Mouse (Mus musculus): ENCODE data around the gene Crybb3.

Crybb3 gene

DNA sequence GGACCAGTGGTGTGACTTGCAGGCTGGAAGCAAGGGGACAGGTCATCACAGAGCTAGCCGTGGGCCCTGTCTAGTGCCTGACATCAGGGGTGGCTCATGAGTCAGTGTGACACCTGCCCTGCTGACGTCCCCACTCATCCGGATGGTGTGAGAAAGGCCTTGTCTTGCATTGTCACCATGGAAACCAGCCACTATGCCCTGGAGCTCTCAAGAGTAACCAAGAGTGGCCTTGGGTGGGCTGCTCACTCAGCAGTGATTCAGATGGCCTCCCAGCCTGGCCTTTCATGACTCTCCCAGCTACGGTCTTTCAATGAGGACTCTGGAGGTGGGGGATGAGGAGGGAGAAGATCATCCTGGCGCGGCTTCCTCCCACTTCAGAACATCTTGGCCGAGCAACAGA, 21.1 kb upstream of the Crybb3 start:
- DNase-seq (ENCODE audit: low spot score), result no peak

DNA sequence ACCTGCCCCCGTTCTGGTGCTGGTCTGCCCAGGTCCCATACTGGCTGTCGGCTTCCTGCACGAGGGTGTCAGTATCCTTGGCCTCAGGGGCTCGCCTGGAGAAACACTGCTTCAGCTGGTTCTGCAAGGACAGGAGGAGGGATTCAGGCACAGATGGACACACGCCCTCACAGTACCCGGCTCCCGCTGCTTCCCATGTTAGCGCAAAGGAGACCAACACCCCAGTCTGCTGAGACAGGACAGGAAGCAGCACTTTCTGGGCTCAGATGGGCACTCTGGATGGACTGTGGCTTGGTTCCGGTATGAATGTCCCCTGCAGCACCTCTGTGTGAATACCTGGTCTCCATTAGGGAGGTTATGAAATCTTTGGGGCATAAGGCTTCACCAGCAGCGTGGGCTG, 20.1 kb upstream of the Crybb3 start:
- DNase-seq (ENCODE audit: low spot score), result no peak

- DNase-seq (ENCODE audit: low spot score), result no peak
Observed at GRCm38 (mm10) chr5:113100422-113100821, 19.0 kb upstream of the Crybb3 start.

- DNase-seq (ENCODE audit: low spot score), result peak; percentile 96
Observed at GRCm38 (mm10) chr5:113099546-113099945, 18.2 kb upstream of the Crybb3 start.

DNA sequence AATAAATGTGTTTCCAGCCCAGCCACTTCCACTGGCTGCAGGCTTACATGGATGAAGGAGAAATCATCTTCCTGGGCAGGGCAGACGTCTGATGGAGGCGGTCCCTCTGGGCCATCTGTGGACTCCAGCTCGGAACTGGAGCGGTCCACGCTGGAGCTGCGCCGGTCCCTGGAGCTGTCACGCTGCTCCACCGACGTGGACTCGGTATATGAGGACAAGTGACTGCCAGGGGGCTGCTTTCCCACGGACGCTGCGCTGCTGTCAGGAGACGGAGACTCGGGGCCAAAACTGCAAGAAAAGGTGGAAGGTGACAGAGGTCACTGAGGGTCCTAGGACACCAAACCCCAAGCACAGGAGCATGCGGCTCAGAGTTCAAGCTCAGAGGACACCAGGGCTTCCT, 16.2 kb upstream of the Crybb3 start:
- DNase-seq (ENCODE audit: low spot score), result no peak

GRCm38 (mm10) chr5:113095456-113095855, 14.1 kb upstream of the Crybb3 start:
- no peak for DNase-seq (ENCODE audit: low spot score)

- no peak for DNase-seq (ENCODE audit: low spot score)
Observed at GRCm38 (mm10) chr5:113092406-113092805, 11.0 kb upstream of the Crybb3 start.

- peak; percentile 78 for DNase-seq (ENCODE audit: low spot score)
Observed at GRCm38 (mm10) chr5:113091162-113091561, 9.8 kb upstream of the Crybb3 start.

DNA sequence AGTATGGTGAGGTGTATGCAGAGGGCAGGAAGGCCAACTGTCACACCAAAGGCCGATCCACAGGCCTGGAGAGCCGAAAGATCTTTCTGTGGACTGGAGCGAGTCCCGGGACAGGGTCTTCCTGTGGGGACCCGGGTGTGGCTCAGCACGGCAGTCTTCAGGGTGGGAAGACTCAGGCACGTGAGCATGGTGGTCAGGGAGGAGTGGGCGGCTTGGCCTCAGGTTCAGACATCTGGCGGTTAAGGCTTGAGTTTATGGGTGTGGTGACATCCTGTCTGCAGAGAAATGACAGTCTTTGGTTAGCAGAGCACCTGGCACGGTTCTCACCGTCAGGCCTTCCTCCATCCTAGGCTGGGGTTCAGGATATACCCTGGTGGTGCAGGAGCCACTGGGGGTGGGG, 9.4 kb upstream of the Crybb3 start:
- no peak for DNase-seq (ENCODE audit: low spot score)

- DNase-seq (ENCODE audit: low spot score), result no peak
Observed at GRCm38 (mm10) chr5:113090077-113090690, 8.8 kb upstream of the Crybb3 start.

DNA sequence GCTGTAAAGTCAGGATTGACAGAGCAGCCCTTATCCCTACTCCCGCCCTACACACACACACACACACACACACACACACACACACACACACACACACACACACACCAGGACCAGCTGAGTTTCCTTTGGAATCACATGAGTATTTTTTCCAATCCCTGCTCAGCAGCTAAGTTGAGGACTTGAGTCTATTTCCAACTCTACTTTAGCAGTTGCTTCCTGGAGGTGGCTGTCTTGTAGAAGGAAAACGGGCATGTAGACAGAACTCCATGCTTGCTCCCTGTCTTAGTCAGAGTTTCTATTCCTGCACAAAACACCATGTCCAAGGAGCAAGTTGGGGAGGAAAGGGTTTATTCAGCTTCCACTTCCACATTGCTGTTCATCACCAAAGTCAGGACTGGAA, 6.1 kb upstream of the Crybb3 start:
- no peak for DNase-seq (ENCODE audit: low spot score)

DNA sequence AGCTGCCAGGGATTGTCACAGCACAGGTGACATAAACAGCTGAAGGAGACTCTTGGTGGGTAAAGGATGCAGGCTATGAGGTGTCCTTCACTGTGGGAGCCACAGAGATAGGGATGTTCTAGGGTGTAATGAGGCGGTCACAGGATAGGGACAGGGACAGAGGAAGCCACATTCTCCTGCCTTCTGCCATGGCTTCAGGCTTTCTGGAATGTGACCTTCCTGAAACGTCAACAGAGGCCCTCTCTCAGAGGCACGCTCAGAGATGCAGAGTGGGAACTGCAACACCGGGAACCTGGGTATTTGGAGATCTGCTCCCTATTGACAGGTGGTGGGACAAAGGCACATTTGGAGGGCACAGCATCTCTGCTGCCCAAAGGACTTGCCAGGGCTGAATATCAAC, 5.6 kb upstream of the Crybb3 start:
- no peak for DNase-seq (ENCODE audit: low spot score)

GRCm38 (mm10) chr5:113086439-113086838, 5.1 kb upstream of the Crybb3 start:
- no peak for DNase-seq (ENCODE audit: low spot score)

- DNase-seq (ENCODE audit: low spot score), result no peak
Observed at GRCm38 (mm10) chr5:113085931-113086330, 4.5 kb upstream of the Crybb3 start.

GRCm38 (mm10) chr5:113084309-113084708, 2.9 kb upstream of the Crybb3 start:
- no peak for DNase-seq (ENCODE audit: low spot score)

GRCm38 (mm10) chr5:113082356-113083168, 1.2 kb upstream of the Crybb3 start:
- DNase-seq (ENCODE audit: low spot score), result no peak

DNA sequence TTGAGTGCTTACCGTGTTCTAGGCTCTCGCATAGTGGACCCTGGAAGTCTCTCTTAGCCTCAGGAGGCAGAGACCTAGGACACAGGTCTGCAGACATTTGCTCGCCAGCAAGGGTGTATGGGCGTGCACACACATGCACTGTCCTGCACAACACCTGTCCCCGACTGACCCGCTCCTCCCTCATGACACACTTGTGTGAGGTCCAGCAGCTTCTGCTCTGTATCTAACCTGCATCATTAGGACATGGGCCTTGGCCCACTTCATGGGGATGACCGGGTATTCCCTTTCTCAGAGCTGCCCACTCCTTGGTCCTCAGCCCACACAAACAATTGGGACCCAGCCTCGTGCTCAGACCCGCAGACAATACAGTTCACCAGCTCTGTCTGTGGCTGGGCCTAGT, 364 bp downstream of the Crybb3 start:
- DNase-seq (ENCODE audit: low spot score), result no peak

DNA sequence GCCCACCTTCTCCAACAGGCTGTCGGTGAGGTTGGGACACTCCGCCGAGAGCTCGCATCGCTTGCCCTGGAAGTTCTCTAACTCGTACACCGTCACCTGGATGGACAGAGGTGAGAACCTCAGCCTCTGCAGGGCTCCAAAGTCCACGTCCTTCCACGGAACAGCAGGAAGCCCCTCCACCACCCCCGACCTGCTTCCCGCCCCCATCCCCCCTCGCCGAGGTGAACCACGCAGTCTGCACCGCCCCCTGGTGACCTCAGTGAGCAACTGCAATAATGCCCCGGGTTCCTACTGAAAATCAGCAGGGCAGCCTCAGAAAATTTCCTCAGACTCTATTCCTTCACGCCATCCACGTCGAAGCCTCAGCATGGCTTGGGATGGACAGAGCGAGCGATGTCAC, 1.6 kb downstream of the Crybb3 start:
- DNase-seq (ENCODE audit: low spot score), result peak; percentile 67

DNA sequence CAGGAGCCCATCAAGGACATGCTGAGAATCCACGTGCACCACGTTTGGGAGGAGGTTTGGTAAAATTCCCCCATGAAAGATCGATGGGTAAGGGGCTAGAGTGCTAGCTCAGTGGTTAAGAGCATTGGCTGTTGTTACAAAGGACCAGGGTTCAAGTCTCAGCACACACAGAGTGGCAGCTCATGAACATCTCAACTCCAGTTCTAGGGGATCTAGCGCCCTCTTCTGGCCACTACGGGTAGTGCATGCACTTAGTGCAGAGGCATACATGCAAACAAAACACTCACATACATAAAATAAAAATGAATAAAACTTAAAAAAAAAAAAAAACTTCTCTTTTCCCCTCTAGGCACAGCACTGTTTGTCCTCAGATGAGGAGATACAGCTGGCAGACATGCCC, 2.7 kb downstream of the Crybb3 start:
- peak; percentile 32 for DNase-seq (ENCODE audit: low spot score)

GRCm38 (mm10) chr5:113070017-113070416, 11.4 kb downstream of the Crybb3 start, which contains the start of gene Crybb2:
TSS of gene Crybb2 (minus strand) at chr5:113070117.
- DNase-seq (ENCODE audit: low spot score), result no peak

DNA sequence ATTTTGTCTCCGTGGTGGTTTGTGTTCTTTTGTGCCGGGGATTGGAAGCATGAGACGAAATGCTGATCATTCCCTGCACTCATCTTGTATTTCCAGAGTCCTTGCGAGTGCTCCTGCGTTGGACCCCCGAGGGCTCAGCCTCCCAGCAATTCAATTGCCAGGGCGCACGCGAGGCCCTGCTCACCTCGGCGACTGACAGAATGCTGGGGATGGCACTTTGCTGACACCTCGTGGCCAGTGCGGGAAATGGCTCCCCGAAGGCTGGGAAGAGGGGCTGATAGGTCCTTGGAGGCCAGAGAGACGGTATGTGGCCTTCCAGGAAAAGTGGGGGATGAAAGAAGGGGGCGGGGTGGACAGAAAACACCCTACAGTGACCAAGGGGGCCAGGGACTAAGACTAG, 27.1 kb downstream of the Crybb3 start:
- DNase-seq (ENCODE audit: low spot score), result peak; percentile 89

GRCm38 (mm10) chr5:113050581-113051185, 30.7 kb downstream of the Crybb3 start:
- DNase-seq (ENCODE audit: low spot score), result no peak

DNA sequence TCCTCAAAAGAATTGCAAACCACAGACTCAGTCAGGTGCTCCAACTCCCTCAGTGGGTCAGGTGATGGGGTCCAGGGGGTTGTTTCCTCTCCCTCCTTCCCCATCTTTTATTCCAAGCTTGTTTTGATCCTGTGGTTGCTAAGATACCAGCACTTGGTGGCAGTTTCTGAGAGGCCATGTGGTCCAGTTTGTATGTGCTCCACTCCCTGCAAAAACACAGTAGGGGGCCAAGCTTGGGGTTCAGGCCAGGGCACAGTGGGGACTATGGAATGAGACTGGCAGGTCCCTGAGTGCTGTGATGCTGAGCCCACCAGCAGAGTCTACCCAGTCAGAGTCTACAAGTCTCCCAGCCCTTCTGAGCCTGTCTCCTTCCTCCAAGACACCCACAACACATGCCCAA, 31.5 kb downstream of the Crybb3 start:
- DNase-seq (ENCODE audit: low spot score), result peak; percentile 35

All from retina, embryonic 14.5 days (tissue).